Mouse (Mus musculus) MEL (cell line): ENCODE measurements around the gene Glp1r.

Experiments
- CTCF ChIP-seq, 3 experiments: IDR thresholded peaks in 2 of 3; conservative IDR thresholded peaks in 1 of 3; 2 replicates each; pipeline ENCODE4 v1.5.1; 2011 to 2012; ENCODE audit warnings: low read length in 3 of 3, low read depth in 2 of 3, mild to moderate bottlenecking in 2 of 3, improper control_type of control experiment in 1 of 3, inconsistent platforms in 1 of 3, mixed read lengths in 1 of 3, moderate library complexity in 1 of 3; ENCODE audit not compliant: control insufficient read depth in 1 of 3, insufficient read depth in 1 of 3, poor library complexity in 1 of 3, severe bottlenecking in 1 of 3
- E2F4 ChIP-seq: IDR thresholded peaks from 2 replicates; pipeline ENCODE4 v1.6.1; 2011; ENCODE audit warnings: low read depth, low read length, improper control_type of control experiment, borderline replicate concordance
- NRF1 ChIP-seq: IDR thresholded peaks from 2 replicates; pipeline ENCODE4 v1.6.1; 2014; ENCODE audit warnings: low read depth, mild to moderate bottlenecking, inconsistent platforms, low read length, improper control_type of control experiment, moderate library complexity; ENCODE audit not compliant: poor library complexity, insufficient read depth, severe bottlenecking
- POLR2A ChIP-seq, 2 experiments: IDR thresholded peaks; 2 replicates each; pipeline ENCODE4 v1.6.1; 2011 to 2012; ENCODE audit warnings: low read length in 2 of 2, mild to moderate bottlenecking in 2 of 2, control low read depth in 1 of 2, improper control_type of control experiment in 1 of 2, low read depth in 1 of 2, moderate library complexity in 1 of 2; ENCODE audit not compliant: control insufficient read depth in 1 of 2, insufficient read depth in 1 of 2, poor library complexity in 1 of 2
- USF1 ChIP-seq: IDR thresholded peaks from 2 replicates; pipeline ENCODE4 v1.6.1; 2014; ENCODE audit warnings: low read depth, mild to moderate bottlenecking, inconsistent platforms, low read length, improper control_type of control experiment, moderate library complexity
- ZMIZ1 ChIP-seq: IDR thresholded peaks from 2 replicates; pipeline ENCODE4 v1.6.1; 2012; ENCODE audit warnings: low read depth, mild to moderate bottlenecking, inconsistent platforms, low read length, improper control_type of control experiment, moderate library complexity

DNA sequence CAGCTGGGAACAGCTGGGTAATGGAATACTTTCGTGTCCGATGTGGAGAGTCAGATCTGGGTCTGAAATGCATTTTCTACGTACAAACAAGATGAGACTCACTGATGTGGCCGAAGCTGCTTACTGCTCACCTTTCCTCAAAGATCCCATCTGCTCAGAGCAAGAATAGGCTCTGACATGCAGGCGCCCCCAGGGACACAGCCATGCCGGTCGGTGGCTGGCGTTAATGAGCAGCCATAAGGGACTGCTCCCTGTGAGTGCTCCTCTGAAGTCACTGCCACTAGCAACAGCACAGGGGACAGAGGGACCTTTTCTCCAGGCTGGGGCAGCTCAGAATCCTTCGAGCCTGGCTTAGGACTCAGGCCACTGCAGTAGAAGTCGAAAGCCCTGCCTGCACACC is 52.7 kb downstream of the Glp1r start, which contains the start of gene Umodl1:
- TF ChIP-seq E2F4 (no peak), CTCF (IDR thresholded peaks at IDR 0.05 in 2 of 3, conservative IDR thresholded peaks at IDR 0.05 in 1 of 3; ENCODE audit: control insufficient read depth in 1 of 3, insufficient read depth in 1 of 3, low read depth in 2 of 3, low read length in 3 of 3, poor library complexity in 1 of 3, severe bottlenecking in 1 of 3) (no peak), NRF1 (no peak), POLR2A (IDR thresholded peaks at IDR 0.05; ENCODE audit: control insufficient read depth in 1 of 2, insufficient read depth in 1 of 2, low read depth in 1 of 2, low read length in 2 of 2, poor library complexity in 1 of 2) (no peak), ZMIZ1 (no peak), USF1 (no peak)
